Mouse (Mus musculus) lung, adult 2 months (tissue): ENCODE measurements at regions not wholly inside any gene's neighbourhood (a gene's known extent, or its start where the extent isn't known, plus 50 kb on each side); places are given as distances from the start of the nearest gene placed in this dataset.

Experiments used
- CTCF ChIP-seq: fragments of 200-500 bp; IDR thresholded peaks from 2 replicates; pipeline ENCODE4 v1.5.1; 2011; ENCODE audit warnings: mild to moderate bottlenecking, low read length, control low read depth; ENCODE audit not compliant: insufficient read depth
- POLR2A ChIP-seq: fragments of 200-500 bp; IDR thresholded peaks from 2 replicates; pipeline ENCODE4 v1.6.1; 2011; ENCODE audit warnings: low read depth, mild to moderate bottlenecking, control low read depth, low read length, borderline replicate concordance; ENCODE audit errors: extremely low read depth

DNA sequence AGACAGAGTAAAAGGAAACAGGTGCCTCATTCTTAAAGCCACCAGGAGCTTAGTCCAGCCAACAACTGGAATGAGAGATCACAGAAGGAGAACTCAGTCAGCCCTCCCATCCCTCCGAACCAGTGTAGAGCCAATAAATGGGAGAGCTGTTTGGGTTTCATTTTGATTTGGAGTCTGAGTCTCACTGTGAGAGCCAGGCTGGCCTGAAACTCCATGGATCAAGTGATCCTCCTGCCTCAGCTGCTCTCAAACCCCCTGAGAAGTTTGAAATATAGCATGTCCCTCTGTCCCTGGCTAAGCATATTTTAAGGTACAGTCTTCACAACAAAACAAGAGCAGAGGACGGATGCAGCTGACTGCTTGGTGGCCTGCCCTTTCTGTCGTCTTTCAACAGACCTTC is 107.3 kb upstream of the Agap1 start:
- TF ChIP-seq CTCF (no peak), POLR2A (no peak)
